Mouse (Mus musculus): ENCODE data around the gene Tgtp2. TPM values are rescaled to one million over a fixed set of nuclear protein-coding genes. Genes with fewer than 3 reads are reported as not detected.
"Not testable (repeated sequence)": the region's sequence is repeated elsewhere in the genome, so short reads cannot be mapped to it uniquely, and the experiment has no call there.

Tgtp2 gene
- under 1 TPM; 0.45 to 0.62 TPM for total RNA-seq (2021)

- not testable (repeated sequence) for DNase-seq (ENCODE audit: extremely low spot score in 1 of 2, low spot score in 1 of 2)
These were observed at the start of gene Tgtp2 for GRCm38 (mm10) chr11:49063713-49064469. Gene Tgtp2, minus strand, starts transcription at chr11:49064206.

GRCm38 (mm10) chr11:49112624-49113219, 48.7 kb upstream of the Tgtp2 start:
- no peak for DNase-seq (ENCODE audit: extremely low spot score in 1 of 2, low spot score in 1 of 2)

GRCm38 (mm10) chr11:49111000-49111399, 47.0 kb upstream of the Tgtp2 start:
- DNase-seq (ENCODE audit: extremely low spot score in 1 of 2, low spot score in 1 of 2) = no peak

GRCm38 (mm10) chr11:49108833-49109232, 44.8 kb upstream of the Tgtp2 start:
- DNase-seq (ENCODE audit: extremely low spot score in 1 of 2, low spot score in 1 of 2) = peak in 1 of 2 experiments; percentile 32

GRCm38 (mm10) chr11:49107650-49108537, 43.9 kb upstream of the Tgtp2 start:
- DNase-seq (ENCODE audit: extremely low spot score in 1 of 2, low spot score in 1 of 2) = no peak

- DNase-seq (ENCODE audit: extremely low spot score in 1 of 2, low spot score in 1 of 2) = no peak
These were observed 41.7 kb upstream of the Tgtp2 start for GRCm38 (mm10) chr11:49105752-49106151.

GRCm38 (mm10) chr11:49103047-49103693, 39.2 kb upstream of the Tgtp2 start:
- peak; percentile 77 to 99 for DNase-seq (ENCODE audit: extremely low spot score in 1 of 2, low spot score in 1 of 2)

- DNase-seq (ENCODE audit: extremely low spot score in 1 of 2, low spot score in 1 of 2) = no peak
These were observed 37.5 kb upstream of the Tgtp2 start for GRCm38 (mm10) chr11:49101500-49101899.

GRCm38 (mm10) chr11:49100409-49100808, 36.4 kb upstream of the Tgtp2 start:
- no peak for DNase-seq (ENCODE audit: extremely low spot score in 1 of 2, low spot score in 1 of 2)

- no peak for DNase-seq (ENCODE audit: extremely low spot score in 1 of 2, low spot score in 1 of 2)
These were observed 31.4 kb upstream of the Tgtp2 start for GRCm38 (mm10) chr11:49095367-49095766.

GRCm38 (mm10) chr11:49093861-49094660, 30.1 kb upstream of the Tgtp2 start:
- no peak for DNase-seq (ENCODE audit: extremely low spot score in 1 of 2, low spot score in 1 of 2)

- DNase-seq (ENCODE audit: extremely low spot score in 1 of 2, low spot score in 1 of 2) = no peak
These were observed 28.8 kb upstream of the Tgtp2 start for GRCm38 (mm10) chr11:49092786-49093185.

- DNase-seq (ENCODE audit: extremely low spot score in 1 of 2, low spot score in 1 of 2) = no peak
These were observed 28.1 kb upstream of the Tgtp2 start for GRCm38 (mm10) chr11:49092053-49092586.

GRCm38 (mm10) chr11:49091171-49091570, 27.2 kb upstream of the Tgtp2 start:
- DNase-seq (ENCODE audit: extremely low spot score in 1 of 2, low spot score in 1 of 2) = no peak

- no peak for DNase-seq (ENCODE audit: extremely low spot score in 1 of 2, low spot score in 1 of 2)
These were observed 26.5 kb upstream of the Tgtp2 start for GRCm38 (mm10) chr11:49090551-49090950.

- DNase-seq (ENCODE audit: extremely low spot score in 1 of 2, low spot score in 1 of 2) = no peak
These were observed 25.9 kb upstream of the Tgtp2 start for GRCm38 (mm10) chr11:49089735-49090507.

- DNase-seq (ENCODE audit: extremely low spot score in 1 of 2, low spot score in 1 of 2) = no peak
These were observed 25.1 kb upstream of the Tgtp2 start for GRCm38 (mm10) chr11:49088990-49089652.

Data from layer of hippocampus, postnatal 25 days (tissue).